In genomic region chr17:45591701-45592605, GRCm38 (mm10) we compare ENCODE assay signal across 8 mouse cellular contexts. TPM values are rescaled to one million over a fixed set of nuclear protein-coding genes. Genes with fewer than 3 reads are reported as not detected.
DNase-seq lines count a peak whose midpoint lies in the region; ATAC-seq and TF ChIP-seq lines count a peak whose summit lies in the region.

No protein-coding gene starts in this region.

- H3K4me2 ChIP-seq in lung, embryonic 15.5 days, result peak overlapping the region; percentile 99
- H3K4me2 ChIP-seq in intestine, postnatal 0 days (replicated peaks; ENCODE audit: low read depth), result peak overlapping the region; percentile 24
- 0 out of 2 replicates have a peak overlapping the region, but pooled peaks have one; percentile 12 for H3K4me2 ChIP-seq in midbrain, embryonic 16.5 days (ENCODE audit: low read length)

- TF ChIP-seq CTCF in intestine, postnatal 0 days (IDR thresholded peaks at IDR 0.05; ENCODE audit: low read depth), result no peak

- no peak overlapping the region for H3K9ac ChIP-seq in lung, embryonic 15.5 days
- H3K9ac ChIP-seq in intestine, postnatal 0 days (ENCODE audit: low read depth, low read length), result no peak overlapping the region
- 0 out of 2 replicates have a peak overlapping the region, but pooled peaks have one; percentile 21 for H3K9ac ChIP-seq in midbrain, embryonic 16.5 days (ENCODE audit: low read depth, low read length)

- no peaks in the 10 kb centered on the region for H3K9me3 ChIP-seq in lung, embryonic 15.5 days
- H3K9me3 ChIP-seq in intestine, postnatal 0 days (ENCODE audit: control insufficient read depth), result no peaks in the 10 kb centered on the region
- H3K9me3 ChIP-seq in midbrain, embryonic 16.5 days (replicated peaks; ENCODE audit: control insufficient read depth, low read length, poor library complexity, severe bottlenecking), result no peaks in the 10 kb centered on the region

- ATAC-seq in lung, embryonic 15.5 days (ENCODE audit: borderline replicate concordance, extremely low read depth, low FRiP score, low TSS enrichment), result no peak
- ATAC-seq in intestine, postnatal 0 days, result no peak
- no peak for ATAC-seq in midbrain, embryonic 16.5 days

- peak overlapping the region; percentile 67 for H3K27ac ChIP-seq in lung, embryonic 15.5 days
- peak overlapping the region; percentile 66 for H3K27ac ChIP-seq in brown adipose tissue, adult 24 weeks (replicated peaks; ENCODE audit: low read depth, low read length)
- no peak overlapping the region for H3K27ac ChIP-seq in intestine, postnatal 0 days (ENCODE audit: low read depth, low read length)
- no peak overlapping the region for H3K27ac ChIP-seq in midbrain, embryonic 16.5 days (ENCODE audit: low read length)

- peaks cover 63% of the 10 kb centered on the region for H3K4me1 ChIP-seq in lung, embryonic 15.5 days
- peaks cover 50% of the 10 kb centered on the region for H3K4me1 ChIP-seq in brown adipose tissue, adult 24 weeks (ENCODE audit: control insufficient read depth, insufficient read depth, insufficient read length, low read length)
- H3K4me1 ChIP-seq in intestine, postnatal 0 days (replicated peaks; ENCODE audit: control insufficient read depth, insufficient read depth, low read length), result peaks cover 15% of the 10 kb centered on the region
- H3K4me1 ChIP-seq in midbrain, embryonic 16.5 days (ENCODE audit: control insufficient read depth, insufficient read depth, low read length), result peaks cover 27% of the 10 kb centered on the region

- peaks cover 14% of the 10 kb centered on the region; the same call in 1 of the 2 replicates for H3K36me3 ChIP-seq in lung, embryonic 15.5 days
- peaks cover 26% of the 10 kb centered on the region; the same call in 1 of the 2 replicates for H3K36me3 ChIP-seq in intestine, postnatal 0 days (ENCODE audit: control insufficient read depth, insufficient read depth)
- H3K36me3 ChIP-seq in midbrain, embryonic 16.5 days (ENCODE audit: control insufficient read depth, insufficient read depth, low read length), result no peaks in the 10 kb centered on the region

- H3K27me3 ChIP-seq in lung, embryonic 15.5 days, result no peaks in the 10 kb centered on the region; the same call in 1 of the 2 replicates
- no peaks in the 10 kb centered on the region for H3K27me3 ChIP-seq in intestine, postnatal 0 days (replicated peaks; ENCODE audit: control insufficient read depth, insufficient read depth, low read length)
- H3K27me3 ChIP-seq in midbrain, embryonic 16.5 days (ENCODE audit: control insufficient read depth, insufficient read depth, low read depth, low read length), result peaks cover 8% of the 10 kb centered on the region

- DNase-seq in lung, postnatal 10 days, result no peak
- DNase-seq in heart, adult 18-20 months, result peak; percentile 85 to 86
- DNase-seq in embryo, embryonic 10.5 days (ENCODE audit: low spot score), result no peak
- DNase-seq in right cerebral cortex, adult 18-20 months, result no peak

- no peak overlapping the region for H3K4me3 ChIP-seq in lung, embryonic 15.5 days
- H3K4me3 ChIP-seq in brown adipose tissue, adult 24 weeks (ENCODE audit: insufficient read depth, low read depth, low read length), result peak overlapping the region; percentile 34
- no peak overlapping the region for H3K4me3 ChIP-seq in intestine, postnatal 0 days (ENCODE audit: low read depth, low read length)
- H3K4me3 ChIP-seq in midbrain, embryonic 16.5 days (ENCODE audit: low read depth, low read length), result no peak overlapping the region

- WGBS in lung, embryonic 15.5 days, result 44% methylated on average over 16 of the region's 16 CpGs
- WGBS in intestine, postnatal 0 days, result 53% methylated on average over 16 of the region's 16 CpGs
- 57% methylated on average over 16 of the region's 16 CpGs for WGBS in midbrain, embryonic 16.5 days

RNA-seq across cellular contexts. Expression of gene Slc29a1, which starts 7.5 kb away (rescaled TPM):
- 92.1 and 103 TPM in 2 replicates for polyA plus RNA-seq in lung, embryonic 15.5 days (2015; fragmentation: Nextera tagmentation; extraction: Ambion mirVana)
- polyA plus RNA-seq in brown adipose tissue, adult 24 weeks (2012; ENCODE audit: insufficient read depth, insufficient read length, missing spikeins), result 32.8 and 56.5 TPM in 2 replicates
- 10 to 100 TPM; 65.0 to 67.4 TPM for total RNA-seq in heart, adult 18-20 months (2021)
- polyA plus RNA-seq in intestine, postnatal 0 days (2015; fragmentation: Nextera tagmentation; extraction: Ambion mirVana), result 37.8 and 38.4 TPM in 2 replicates
- polyA plus RNA-seq in midbrain, embryonic 16.5 days (2015; fragmentation: Nextera tagmentation; extraction: Ambion mirVana), result 37.8 and 40.7 TPM in 2 replicates

RNA-seq across cellular contexts. Expression of gene Mymx, which starts 9.9 kb away (rescaled TPM):
- polyA plus RNA-seq in lung, embryonic 15.5 days (2015; fragmentation: Nextera tagmentation; extraction: Ambion mirVana), result 0.36 and 0.41 TPM in 2 replicates
- not detected in 2 replicates for polyA plus RNA-seq in brown adipose tissue, adult 24 weeks (2012; ENCODE audit: insufficient read depth, insufficient read length, missing spikeins)
- total RNA-seq in heart, adult 18-20 months (2021), result not detected
- 0.34 and 0.38 TPM in 2 replicates for polyA plus RNA-seq in intestine, postnatal 0 days (2015; fragmentation: Nextera tagmentation; extraction: Ambion mirVana)
- polyA plus RNA-seq in midbrain, embryonic 16.5 days (2015; fragmentation: Nextera tagmentation; extraction: Ambion mirVana), result not detected in 2 replicates

RNA-seq across cellular contexts. Expression of gene Hsp90ab1, which starts 18.9 kb away (rescaled TPM):
- polyA plus RNA-seq in lung, embryonic 15.5 days (2015; fragmentation: Nextera tagmentation; extraction: Ambion mirVana), result 1,572 and 1,619 TPM in 2 replicates
- 869 and 998 TPM in 2 replicates for polyA plus RNA-seq in brown adipose tissue, adult 24 weeks (2012; ENCODE audit: insufficient read depth, insufficient read length, missing spikeins)
- 1,000 to 10,000 TPM; 1,354 to 1,581 TPM for total RNA-seq in heart, adult 18-20 months (2021)
- polyA plus RNA-seq in intestine, postnatal 0 days (2015; fragmentation: Nextera tagmentation; extraction: Ambion mirVana), result 483 and 505 TPM in 2 replicates
- polyA plus RNA-seq in midbrain, embryonic 16.5 days (2015; fragmentation: Nextera tagmentation; extraction: Ambion mirVana), result 1,403 and 1,446 TPM in 2 replicates

RNA-seq across cellular contexts. Expression of gene Slc35b2, which starts 28.3 kb away (rescaled TPM):
- 137 and 141 TPM in 2 replicates for polyA plus RNA-seq in lung, embryonic 15.5 days (2015; fragmentation: Nextera tagmentation; extraction: Ambion mirVana)
- 17.0 and 36.4 TPM in 2 replicates for polyA plus RNA-seq in brown adipose tissue, adult 24 weeks (2012; ENCODE audit: insufficient read depth, insufficient read length, missing spikeins)
- total RNA-seq in heart, adult 18-20 months (2021), result 10 to 100 TPM; 23.4 to 26.0 TPM
- 77.7 and 79.5 TPM in 2 replicates for polyA plus RNA-seq in intestine, postnatal 0 days (2015; fragmentation: Nextera tagmentation; extraction: Ambion mirVana)
- 76.0 and 79.6 TPM in 2 replicates for polyA plus RNA-seq in midbrain, embryonic 16.5 days (2015; fragmentation: Nextera tagmentation; extraction: Ambion mirVana)

RNA-seq across cellular contexts. Expression of gene Nfkbie, which starts 36.5 kb away (rescaled TPM):
- polyA plus RNA-seq in lung, embryonic 15.5 days (2015; fragmentation: Nextera tagmentation; extraction: Ambion mirVana), result 3.0 and 5.0 TPM in 2 replicates
- polyA plus RNA-seq in brown adipose tissue, adult 24 weeks (2012; ENCODE audit: insufficient read depth, insufficient read length, missing spikeins), result 1.4 and 1.6 TPM in 2 replicates
- total RNA-seq in heart, adult 18-20 months (2021), result 1 to 10 TPM; 1.2 to 3.1 TPM
- polyA plus RNA-seq in intestine, postnatal 0 days (2015; fragmentation: Nextera tagmentation; extraction: Ambion mirVana), result 3.8 and 4.0 TPM in 2 replicates
- polyA plus RNA-seq in midbrain, embryonic 16.5 days (2015; fragmentation: Nextera tagmentation; extraction: Ambion mirVana), result 3.6 and 3.7 TPM in 2 replicates

Comparison
In these comparisons a context has a peak if more than half of its experiments do, and no peak if none do; other contexts are left out.
1. H3K27ac ChIP-seq: peak in lung, embryonic 15.5 days (single experiment) and brown adipose tissue, adult 24 weeks (single experiment); none in intestine, postnatal 0 days (single experiment) and midbrain, embryonic 16.5 days (single experiment).
2. H3K4me2 ChIP-seq: peak in every context shown above with its lines; median percentile 99 in lung, embryonic 15.5 days; 24 in intestine, postnatal 0 days; 12 in midbrain, embryonic 16.5 days.
3. DNase-seq: peak in heart, adult 18-20 months (2 of 2); none in lung, postnatal 10 days (single experiment), embryo, embryonic 10.5 days (single experiment) and right cerebral cortex, adult 18-20 months (single experiment).